Mouse (Mus musculus) intestine, embryonic 15.5 days (tissue): Measurements from ENCODE around the gene Rcc2. TPM values are rescaled to one million over a fixed set of nuclear protein-coding genes. Genes with fewer than 3 reads are reported as not detected.

Source experiments
- ATAC-seq: fragments of 200-750 bp; cut with Nextera tagmentation; 2 replicates; pipeline ENCODE4 v1.8.0; 2017; ENCODE audit warnings: moderate TSS enrichment, moderate library complexity
- H3K27ac ChIP-seq: fragments of 300-500 bp; sonication (generic); 2 replicates; pipeline ENCODE4 v1.5.1; 2015; ENCODE audit warnings: mild to moderate bottlenecking, inconsistent platforms
- H3K27me3 ChIP-seq: fragments of 300-500 bp; sonication (generic); replicated peaks from 2 replicates; pipeline ENCODE4 v1.6.1; 2015; ENCODE audit warnings: inconsistent platforms
- H3K36me3 ChIP-seq: fragments of 300-500 bp; sonication (generic); 2 replicates; pipeline ENCODE4 v1.6.1; 2015; ENCODE audit warnings: inconsistent platforms
- H3K4me1 ChIP-seq: fragments of 300-500 bp; sonication (generic); replicated peaks from 2 replicates; pipeline ENCODE4 v1.6.1; 2015; ENCODE audit warnings: inconsistent platforms
- H3K4me2 ChIP-seq: fragments of 300-500 bp; sonication (generic); replicated peaks from 2 replicates; pipeline ENCODE4 v1.6.1; 2015; ENCODE audit warnings: mild to moderate bottlenecking, inconsistent platforms
- H3K4me3 ChIP-seq: fragments of 300-500 bp; sonication (generic); replicated peaks from 2 replicates; pipeline ENCODE4 v1.5.1; 2015; ENCODE audit warnings: inconsistent platforms
- H3K9ac ChIP-seq: fragments of 300-500 bp; sonication (generic); 2 replicates; pipeline ENCODE4 v1.6.1; 2015; ENCODE audit warnings: inconsistent platforms
- H3K9me3 ChIP-seq: fragments of 300-500 bp; sonication (generic); 2 replicates; pipeline ENCODE4 v1.6.1; 2016; ENCODE audit warnings: inconsistent platforms
- WGBS: fragments of 180-500 bp; shearing (Covaris S2); methylation state at CpG from one replicate; pipeline ENCODE4 v1.1.7; 2015; 5-methylcytosine and 5-hydroxymethylcytosine counted together
- polyA plus RNA-seq: library from polyadenylated mRNA; unstranded; fragments of >200 nt; fragmentation: Nextera tagmentation; extraction: Ambion mirVana; gene quantifications from 2 replicates; pipeline ENCODE4 v1.2.1, GENCODE M21; 2015

Rcc2 gene
- polyA plus RNA-seq, 1 experiment from 2014 or later, result 43.8 TPM

GRCm38 (mm10) chr4:140744654-140745053, 44.3 kb downstream of the Rcc2 start:
- Histone ChIP-seq H3K9me3 (no peaks in the 10 kb centered on the region), H3K27ac (no peak overlapping the region), H3K4me2 (no peak overlapping the region), H3K9ac (no peak overlapping the region), H3K27me3 (no peaks in the 10 kb centered on the region), H3K36me3 (no peaks in the 10 kb centered on the region), H3K4me3 (no peak overlapping the region), H3K4me1 (peaks cover 12% of the 10 kb centered on the region)
- no peak for ATAC-seq
- 15% methylated on average over 3 of the region's 3 CpGs for WGBS

- Histone ChIP-seq H3K4me2 (peak overlapping the region; percentile 28), H3K9ac (no peak overlapping the region), H3K27ac (no peak overlapping the region; the same call in 1 of the 2 replicates), H3K4me3 (no peak overlapping the region), H3K9me3 (no peaks in the 10 kb centered on the region), H3K27me3 (no peaks in the 10 kb centered on the region), H3K4me1 (peaks cover 16% of the 10 kb centered on the region), H3K36me3 (no peaks in the 10 kb centered on the region)
- WGBS, result 15% methylated on average over 12 of the region's 12 CpGs
- ATAC-seq, result peak; percentile 55
These were observed 47.6 kb downstream of the Rcc2 start for GRCm38 (mm10) chr4:140747978-140748377.

- 7% methylated on average over 19 of the region's 19 CpGs for WGBS
- peak; percentile 83 for ATAC-seq
- peaks cover 20% of the 10 kb centered on the region for H3K4me1 ChIP-seq
- H3K36me3 ChIP-seq, result no peaks in the 10 kb centered on the region
- H3K9me3 ChIP-seq, result no peaks in the 10 kb centered on the region
- H3K27me3 ChIP-seq, result no peaks in the 10 kb centered on the region
- peak overlapping the region; percentile 59 for H3K4me2 ChIP-seq
- H3K4me3 ChIP-seq, result peak overlapping the region; percentile 22; the same call in 1 of the 2 replicates
- 0 out of 2 replicates have a peak overlapping the region, but pooled peaks have one; percentile 5 for H3K9ac ChIP-seq
- H3K27ac ChIP-seq, result no peak overlapping the region
These were observed 50.0 kb downstream of the Rcc2 start for GRCm38 (mm10) chr4:140750328-140750727.

DNA sequence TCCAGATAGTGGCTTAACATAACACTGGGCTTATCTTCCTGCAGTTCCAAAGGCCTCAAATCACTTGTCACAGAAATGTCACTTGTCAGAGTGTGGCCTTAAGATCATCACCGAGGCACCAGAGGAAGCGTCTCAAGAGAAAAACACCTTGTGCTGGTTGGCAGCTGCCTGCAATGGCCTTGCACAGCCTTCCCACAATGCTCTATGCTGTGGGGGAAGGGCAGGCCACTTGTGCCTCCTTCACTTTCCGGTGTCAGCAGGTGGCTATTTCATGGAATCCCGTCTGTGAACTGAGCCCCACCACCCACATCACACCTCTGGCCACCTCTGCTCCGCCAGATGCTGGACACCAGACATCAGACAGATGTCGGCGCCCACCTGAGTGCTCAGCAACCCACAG, 53.0 kb downstream of the Rcc2 start:
- ATAC-seq, result no peak
- Histone ChIP-seq H3K9me3 (no peaks in the 10 kb centered on the region), H3K27me3 (no peaks in the 10 kb centered on the region), H3K4me1 (peaks cover 11% of the 10 kb centered on the region; the same call in 1 of the 2 replicates), H3K36me3 (no peaks in the 10 kb centered on the region), H3K4me2 (no peak overlapping the region), H3K9ac (no peak overlapping the region), H3K4me3 (no peak overlapping the region), H3K27ac (no peak overlapping the region)
- WGBS, result 55% methylated on average over 7 of the region's 7 CpGs

GRCm38 (mm10) chr4:140755811-140756210, 55.5 kb downstream of the Rcc2 start:
- H3K36me3 ChIP-seq, result no peaks in the 10 kb centered on the region
- no peaks in the 10 kb centered on the region for H3K9me3 ChIP-seq
- no peaks in the 10 kb centered on the region for H3K27me3 ChIP-seq
- H3K4me1 ChIP-seq, result peaks cover 4% of the 10 kb centered on the region; the same call in 1 of the 2 replicates
- no peak overlapping the region for H3K27ac ChIP-seq
- no peak overlapping the region for H3K4me2 ChIP-seq
- no peak overlapping the region for H3K9ac ChIP-seq
- ATAC-seq, result no peak
- no peak overlapping the region for H3K4me3 ChIP-seq
- WGBS, result 80% methylated on average over 3 of the region's 3 CpGs

DNA sequence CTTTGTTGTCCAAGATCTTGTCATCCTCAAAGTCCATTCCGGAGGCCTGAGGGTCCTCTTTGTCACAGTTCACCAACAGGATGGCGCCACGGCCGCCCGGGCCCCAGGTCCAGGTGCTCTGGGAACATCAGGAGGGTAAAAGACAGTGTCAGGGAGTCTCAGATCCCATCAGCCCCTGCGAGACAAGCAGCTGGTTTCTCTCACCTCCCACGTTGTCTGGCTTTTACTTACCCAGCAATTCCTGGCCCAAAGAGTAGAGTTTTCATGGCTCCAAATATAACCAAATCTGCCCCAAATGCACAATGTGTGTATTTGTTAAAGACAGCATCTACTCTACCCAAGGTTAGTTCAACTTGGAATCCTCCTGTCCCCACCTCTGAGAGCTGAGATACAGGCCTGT, 61.3 kb downstream of the Rcc2 start:
- Histone ChIP-seq H3K27me3 (0 out of 2 replicates have a peak, but pooled peaks cover 3% of the 10 kb centered on the region), H3K9ac (no peak overlapping the region), H3K27ac (no peak overlapping the region), H3K4me2 (no peak overlapping the region), H3K4me3 (no peak overlapping the region), H3K9me3 (no peaks in the 10 kb centered on the region), H3K4me1 (no peaks in the 10 kb centered on the region; the same call in 1 of the 2 replicates), H3K36me3 (no peaks in the 10 kb centered on the region)
- ATAC-seq, result no peak
- WGBS, result 79% methylated on average over 7 of the region's 7 CpGs

GRCm38 (mm10) chr4:140763158-140763557, 62.8 kb downstream of the Rcc2 start:
- H3K9me3 ChIP-seq, result no peaks in the 10 kb centered on the region
- 21% methylated on average over 9 of the region's 9 CpGs for WGBS

DNA sequence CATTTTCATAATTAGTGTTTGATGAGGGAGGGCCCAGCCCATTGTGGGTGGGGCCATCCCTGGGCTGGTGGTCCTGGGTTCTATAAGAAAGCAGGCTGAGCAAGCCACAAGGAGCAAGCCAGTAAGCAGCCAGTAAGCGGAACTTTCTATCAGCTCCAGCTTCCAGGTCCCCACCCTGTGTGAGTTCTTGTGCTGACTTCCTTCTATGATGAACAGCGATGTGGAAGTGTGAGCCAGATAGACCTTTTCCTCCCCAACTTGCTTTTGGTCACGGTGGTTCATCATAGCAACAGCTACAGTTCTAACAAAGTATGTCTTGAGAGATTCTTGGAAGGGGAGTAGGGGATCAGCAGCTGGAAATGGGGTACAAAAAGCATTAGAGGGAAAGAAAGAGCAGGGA, 65.6 kb downstream of the Rcc2 start:
- WGBS, result 76% methylated on average over 3 of the region's 3 CpGs
- H3K36me3 ChIP-seq, result no peaks in the 10 kb centered on the region
- no peak for ATAC-seq
- H3K9me3 ChIP-seq, result no peaks in the 10 kb centered on the region
- no peak overlapping the region for H3K9ac ChIP-seq
- no peak overlapping the region for H3K27ac ChIP-seq
- H3K4me3 ChIP-seq, result no peak overlapping the region
- no peak overlapping the region for H3K4me2 ChIP-seq
- peaks cover 8% of the 10 kb centered on the region; the same call in 1 of the 2 replicates for H3K4me1 ChIP-seq
- H3K27me3 ChIP-seq, result 0 out of 2 replicates have a peak, but pooled peaks cover 3% of the 10 kb centered on the region

More at GRCm38 (mm10) chr4:140763158-140763557, 62.8 kb downstream of the Rcc2 start:
- 0 out of 2 replicates have a peak, but pooled peaks cover 3% of the 10 kb centered on the region for H3K27me3 ChIP-seq
- H3K4me3 ChIP-seq, result no peak overlapping the region
- H3K9ac ChIP-seq, result no peak overlapping the region
- no peak overlapping the region for H3K27ac ChIP-seq
- no peaks in the 10 kb centered on the region for H3K36me3 ChIP-seq
- ATAC-seq, result peak; percentile 55
- H3K4me2 ChIP-seq, result no peak overlapping the region
- H3K4me1 ChIP-seq, result no peaks in the 10 kb centered on the region

GRCm38 (mm10) chr4:140768973-140769372, 68.6 kb downstream of the Rcc2 start:
- no peak for ATAC-seq
- Histone ChIP-seq H3K27ac (no peak overlapping the region), H3K4me1 (peaks cover 13% of the 10 kb centered on the region; the same call in 1 of the 2 replicates), H3K9me3 (no peaks in the 10 kb centered on the region), H3K4me2 (no peak overlapping the region), H3K4me3 (no peak overlapping the region), H3K27me3 (no peaks in the 10 kb centered on the region), H3K36me3 (no peaks in the 10 kb centered on the region), H3K9ac (no peak overlapping the region)
- 79% methylated on average over 5 of the region's 5 CpGs for WGBS

DNA sequence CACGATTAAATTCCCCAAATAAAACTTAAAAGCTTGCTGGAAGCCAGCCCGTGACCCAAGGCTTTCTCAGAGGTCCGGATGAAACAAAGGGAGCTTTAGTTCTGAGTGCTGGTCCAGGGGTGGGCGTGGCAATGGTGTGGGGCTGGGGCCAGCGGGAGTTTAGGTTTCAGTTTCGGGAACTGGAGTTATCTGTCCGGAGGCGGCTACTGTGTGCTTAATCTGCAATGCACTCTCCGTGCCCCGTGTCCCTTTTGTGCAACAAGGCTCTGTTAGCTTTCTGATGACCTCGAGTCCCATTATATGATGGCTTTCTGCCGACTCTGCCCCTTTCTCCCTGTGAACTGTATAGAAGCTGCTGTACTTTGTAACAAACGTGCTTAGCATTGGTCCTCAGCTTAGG, 70.1 kb downstream of the Rcc2 start:
- no peaks in the 10 kb centered on the region for H3K36me3 ChIP-seq
- H3K9me3 ChIP-seq, result no peaks in the 10 kb centered on the region
- H3K27me3 ChIP-seq, result no peaks in the 10 kb centered on the region
- H3K9ac ChIP-seq, result peak overlapping the region; percentile 32; the same call in 1 of the 2 replicates
- peak overlapping the region; percentile 32 for H3K4me3 ChIP-seq
- H3K4me2 ChIP-seq, result peak overlapping the region; percentile 62
- 8% methylated on average over 13 of the region's 13 CpGs for WGBS
- ATAC-seq, result peak; percentile 64
- H3K4me1 ChIP-seq, result peaks cover 13% of the 10 kb centered on the region; the same call in 1 of the 2 replicates
- H3K27ac ChIP-seq, result peak overlapping the region; percentile 32

DNA sequence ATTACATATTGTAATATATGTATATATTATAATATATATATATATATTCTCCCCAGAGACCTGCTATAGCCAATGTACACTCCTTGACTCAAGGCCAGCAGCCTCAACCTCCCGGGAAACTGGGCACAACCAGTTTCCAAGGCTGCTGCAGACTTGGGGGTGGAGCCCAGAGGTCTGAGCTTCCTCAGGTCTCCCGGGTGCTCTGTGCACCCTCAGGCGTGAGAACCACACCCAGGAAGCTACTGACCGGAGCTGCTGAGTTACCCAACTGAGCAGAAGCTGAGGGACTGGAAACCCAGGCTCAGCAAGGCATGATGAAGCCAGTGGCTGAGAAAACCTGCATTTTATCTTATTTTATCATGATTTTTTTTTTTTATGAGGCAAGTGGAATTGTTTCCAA, 70.8 kb downstream of the Rcc2 start:
- H3K36me3 ChIP-seq, result no peaks in the 10 kb centered on the region
- no peak overlapping the region for H3K4me2 ChIP-seq
- ATAC-seq, result peak; percentile 46
- H3K4me1 ChIP-seq, result peaks cover 13% of the 10 kb centered on the region; the same call in 1 of the 2 replicates
- H3K27me3 ChIP-seq, result no peaks in the 10 kb centered on the region
- no peak overlapping the region for H3K27ac ChIP-seq
- WGBS, result 21% methylated on average over 4 of the region's 4 CpGs
- H3K9me3 ChIP-seq, result no peaks in the 10 kb centered on the region
- H3K9ac ChIP-seq, result no peak overlapping the region
- no peak overlapping the region for H3K4me3 ChIP-seq
